Mouse (Mus musculus) liver, adult 2 months (tissue): ENCODE results near the gene Cdkn2aipnl.

Experiments used
- CTCF ChIP-seq: fragments of 200-500 bp; IDR thresholded peaks from 2 replicates; pipeline ENCODE4 v1.5.1; 2011; ENCODE audit warnings: low read depth, low read length, control low read depth
- POLR2A ChIP-seq: fragments of 200-500 bp; IDR thresholded peaks from 2 replicates; pipeline ENCODE4 v1.6.1; 2011; ENCODE audit warnings: low read length, control low read depth; ENCODE audit not compliant: insufficient read depth; ENCODE audit errors: extremely low read depth

- no peak for TF ChIP-seq CTCF
- TF ChIP-seq POLR2A = no peak
These were observed 40.4 kb upstream of the Cdkn2aipnl start for GRCm38 (mm10) chr11:51927106-51927505.
